Mouse (Mus musculus): ENCODE measurements around the gene Hnrnpa3.
"Not testable (repeated sequence)": the region's sequence is repeated elsewhere in the genome, so short reads cannot be mapped to it uniquely, and the experiment has no call there.

The Hnrnpa3 gene

GRCm38 (mm10) chr2:75637055-75637304 is 22.1 kb upstream of the Hnrnpa3 start:
- not testable (repeated sequence) for DNase-seq (ENCODE audit: low spot score)

DNA sequence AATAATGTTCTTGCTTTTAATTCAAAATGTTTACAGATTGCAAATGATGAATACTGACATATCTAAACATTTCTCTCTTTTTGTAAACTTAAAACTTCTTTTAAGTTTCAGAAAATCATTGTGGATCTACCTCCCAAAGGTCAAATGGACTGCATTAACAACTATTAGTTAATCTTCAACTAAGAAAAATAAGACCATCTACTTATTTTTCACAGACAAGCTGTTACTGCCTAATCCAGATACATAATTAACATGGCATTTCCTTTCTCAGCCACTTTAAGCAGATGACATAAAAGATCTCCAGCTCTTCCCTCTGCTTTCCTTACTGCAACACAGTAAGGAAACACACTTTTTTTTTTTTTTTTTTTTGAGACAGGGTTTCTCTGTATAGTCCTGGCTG is 21.7 kb upstream of the Hnrnpa3 start:
- DNase-seq (ENCODE audit: low spot score) = no peak

DNA sequence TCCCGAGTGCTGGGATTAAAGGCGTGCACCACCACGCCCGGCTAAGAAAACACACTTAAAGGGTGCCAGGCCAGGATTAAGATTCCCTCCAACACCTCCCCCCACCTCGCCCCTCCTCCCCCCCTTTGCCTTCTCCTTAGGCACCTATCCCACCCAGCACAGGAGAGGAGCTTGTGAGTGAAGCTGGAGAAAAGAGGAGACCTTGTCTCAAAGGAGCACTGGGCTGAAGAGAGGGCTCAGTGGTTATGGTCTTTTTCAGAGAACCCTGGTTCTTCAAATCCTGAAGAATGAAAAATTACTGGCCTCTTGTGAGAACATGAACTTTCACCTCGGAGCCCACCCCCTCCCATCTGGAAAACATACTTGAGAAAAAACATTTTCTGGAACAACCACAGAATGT is 21.2 kb upstream of the Hnrnpa3 start:
- DNase-seq (ENCODE audit: low spot score) = not testable (repeated sequence)

DNA sequence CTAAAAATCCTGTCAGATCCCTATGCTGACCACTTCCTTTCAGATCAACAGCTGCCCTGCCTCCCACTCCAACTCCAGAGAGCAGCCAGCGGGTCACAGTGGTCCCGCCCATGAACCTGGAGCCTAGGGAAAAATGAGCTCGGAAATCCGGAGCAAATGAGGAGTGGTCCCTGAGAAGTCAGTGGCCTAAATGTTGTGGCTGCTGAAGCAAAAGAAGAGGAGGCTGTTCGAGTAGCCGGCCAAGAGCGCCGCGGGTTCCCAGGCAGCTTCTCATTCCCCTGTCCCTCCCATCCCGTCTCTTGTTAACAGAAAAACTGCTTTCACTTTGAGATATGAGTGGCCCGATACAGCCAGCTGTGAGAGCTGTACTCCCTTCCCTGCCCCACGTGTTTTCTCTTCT is 19.5 kb upstream of the Hnrnpa3 start:
- not testable (repeated sequence) for DNase-seq (ENCODE audit: low spot score)

GRCm38 (mm10) chr2:75642312-75642711 is 16.7 kb upstream of the Hnrnpa3 start:
- not testable (repeated sequence) for DNase-seq (ENCODE audit: low spot score)

GRCm38 (mm10) chr2:75642795-75643550 is 16.1 kb upstream of the Hnrnpa3 start:
- DNase-seq (ENCODE audit: low spot score) = no peak

DNA sequence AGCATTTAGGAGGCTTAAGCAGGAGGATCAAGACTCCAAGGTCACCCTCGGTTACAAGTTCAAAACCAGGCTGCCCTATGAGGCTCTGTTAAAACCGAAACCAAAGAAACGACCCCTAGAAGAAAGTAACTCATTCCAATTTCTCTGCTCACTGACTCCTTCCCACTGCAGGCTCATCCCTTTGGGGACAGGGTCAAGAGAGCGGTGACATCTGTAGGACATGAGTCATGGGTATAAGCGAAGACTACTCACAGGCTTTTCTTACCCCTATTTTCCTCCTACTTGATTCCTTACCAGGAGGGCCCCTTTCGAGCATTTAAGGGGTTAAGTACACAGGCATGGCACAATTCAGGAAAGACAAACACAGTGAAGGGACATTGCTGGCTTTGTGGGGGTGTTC is 15.1 kb upstream of the Hnrnpa3 start:
- DNase-seq (ENCODE audit: low spot score) = no peak

DNA sequence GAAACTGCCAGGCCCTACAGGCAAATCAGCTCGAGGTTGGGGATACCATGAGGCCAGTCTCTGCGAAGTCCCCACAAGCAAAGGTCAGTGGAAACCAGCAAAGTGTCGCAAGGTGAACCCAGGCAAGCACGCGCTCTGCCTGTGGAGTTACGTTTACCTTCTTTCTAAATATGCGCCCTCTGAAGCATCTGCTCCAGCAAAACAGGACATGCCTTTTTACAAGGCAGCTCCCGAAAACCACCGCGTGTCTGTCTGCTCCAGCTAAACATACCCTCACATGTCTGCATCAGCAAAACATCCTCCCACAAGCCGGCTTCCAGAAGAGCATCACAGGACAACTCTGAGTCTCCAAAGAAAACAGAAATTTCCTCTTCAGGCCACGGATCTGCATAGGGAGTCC is 13.8 kb upstream of the Hnrnpa3 start:
- no peak for DNase-seq (ENCODE audit: low spot score)

DNA sequence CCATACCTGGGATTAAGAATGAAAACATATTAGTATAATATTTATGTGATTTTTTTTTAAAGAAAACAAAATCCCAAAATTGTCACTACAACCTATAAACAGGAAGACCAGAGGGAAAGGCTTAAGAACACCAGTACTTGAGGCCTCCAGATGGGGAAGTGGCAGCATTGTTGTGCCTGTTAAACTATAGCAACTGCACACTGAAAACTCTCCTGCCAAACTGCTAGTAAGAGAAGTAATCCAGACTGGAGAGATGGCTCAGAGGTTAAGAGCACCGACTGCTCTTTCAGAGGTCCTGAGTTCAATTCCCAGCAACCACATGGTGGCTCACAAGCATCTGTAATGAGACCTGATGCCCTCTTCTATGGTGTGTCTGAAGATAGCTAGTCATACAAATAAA is 8.6 kb upstream of the Hnrnpa3 start:
- DNase-seq (ENCODE audit: low spot score) = no peak

DNA sequence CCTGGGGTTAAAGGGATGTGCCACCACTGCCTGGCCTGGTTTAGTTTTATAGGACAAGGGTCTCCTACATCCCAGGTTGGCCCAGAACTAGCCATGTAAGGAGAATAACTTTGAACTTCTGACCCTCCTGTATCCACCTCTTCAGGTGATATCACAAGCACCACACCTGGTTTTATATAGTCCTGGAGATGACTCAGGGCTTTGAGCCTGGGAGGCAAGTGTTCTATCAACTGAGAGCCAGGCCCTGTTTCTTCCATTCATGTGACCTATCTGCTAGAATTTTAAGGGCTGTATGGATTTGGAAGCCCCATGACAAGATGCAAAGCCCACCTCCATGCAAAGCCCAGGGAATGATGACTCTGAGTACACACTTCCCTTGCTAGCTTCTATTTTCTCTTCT is 5.9 kb upstream of the Hnrnpa3 start:
- DNase-seq (ENCODE audit: low spot score) = no peak

DNA sequence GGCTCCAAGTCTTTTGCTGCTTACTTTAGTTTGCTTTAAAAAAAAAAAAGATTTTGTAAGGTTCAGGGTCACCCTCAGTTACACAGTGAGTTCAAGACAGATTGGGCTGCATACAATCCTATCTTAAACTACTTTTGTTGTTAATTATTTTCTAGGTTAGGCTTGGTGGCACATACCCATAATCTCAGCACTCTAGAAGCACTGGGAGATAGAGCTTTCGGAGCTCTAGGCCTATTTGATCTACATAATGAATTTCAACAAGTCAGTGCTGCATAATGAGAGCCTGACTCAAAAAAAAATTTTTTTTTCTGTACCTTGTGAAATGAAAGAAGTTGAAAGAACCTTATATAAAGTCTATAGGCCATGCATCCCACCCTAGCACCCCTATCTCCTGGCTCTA is 4.4 kb upstream of the Hnrnpa3 start:
- DNase-seq (ENCODE audit: low spot score) = no peak

GRCm38 (mm10) chr2:75656924-75657323 is 2.1 kb upstream of the Hnrnpa3 start:
- no peak for DNase-seq (ENCODE audit: low spot score)

- no peak for DNase-seq (ENCODE audit: low spot score)
These were observed 962 bp upstream of the Hnrnpa3 start for GRCm38 (mm10) chr2:75657907-75658691.

DNA sequence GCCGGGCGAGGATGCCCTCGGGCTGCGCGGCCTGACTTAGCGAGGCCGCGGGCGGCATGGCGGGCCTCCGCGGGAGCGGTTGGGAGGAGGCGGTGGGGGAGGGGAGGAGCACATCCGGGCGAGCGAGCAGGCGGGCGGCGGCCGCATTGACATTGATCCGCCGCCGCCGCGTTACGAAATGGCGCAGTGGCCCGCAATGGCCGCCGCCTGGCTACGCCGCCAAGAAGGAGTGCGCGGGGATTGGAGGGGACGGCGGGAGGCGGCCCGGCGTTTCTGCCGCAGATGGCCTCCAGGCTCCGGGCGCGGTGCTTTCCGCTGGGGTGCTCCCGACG is 534 bp downstream of the Hnrnpa3 start:
- DNase-seq (ENCODE audit: low spot score) = peak; percentile 85

- no peak for DNase-seq (ENCODE audit: low spot score)
These were observed 1.3 kb downstream of the Hnrnpa3 start for GRCm38 (mm10) chr2:75660255-75660948.

DNA sequence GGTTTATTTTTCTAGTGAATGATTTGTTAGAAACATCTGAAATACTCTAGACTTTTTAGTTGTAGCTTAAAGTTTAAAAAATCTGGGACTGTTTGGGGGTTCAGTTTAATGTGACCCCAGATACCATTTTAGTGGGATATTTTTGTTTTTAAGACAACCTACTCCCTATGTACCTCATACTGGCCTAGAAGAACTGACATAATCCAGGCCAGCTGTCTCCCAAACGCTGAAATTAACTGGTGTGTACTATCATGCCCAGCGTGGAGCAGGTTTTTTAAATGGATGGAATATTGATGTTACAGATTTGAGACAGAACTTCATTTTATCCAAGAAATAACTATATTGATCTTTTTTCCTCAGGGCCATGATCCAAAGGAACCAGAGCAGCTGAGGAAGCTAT is 2.0 kb downstream of the Hnrnpa3 start:
- DNase-seq (ENCODE audit: low spot score) = no peak

DNA sequence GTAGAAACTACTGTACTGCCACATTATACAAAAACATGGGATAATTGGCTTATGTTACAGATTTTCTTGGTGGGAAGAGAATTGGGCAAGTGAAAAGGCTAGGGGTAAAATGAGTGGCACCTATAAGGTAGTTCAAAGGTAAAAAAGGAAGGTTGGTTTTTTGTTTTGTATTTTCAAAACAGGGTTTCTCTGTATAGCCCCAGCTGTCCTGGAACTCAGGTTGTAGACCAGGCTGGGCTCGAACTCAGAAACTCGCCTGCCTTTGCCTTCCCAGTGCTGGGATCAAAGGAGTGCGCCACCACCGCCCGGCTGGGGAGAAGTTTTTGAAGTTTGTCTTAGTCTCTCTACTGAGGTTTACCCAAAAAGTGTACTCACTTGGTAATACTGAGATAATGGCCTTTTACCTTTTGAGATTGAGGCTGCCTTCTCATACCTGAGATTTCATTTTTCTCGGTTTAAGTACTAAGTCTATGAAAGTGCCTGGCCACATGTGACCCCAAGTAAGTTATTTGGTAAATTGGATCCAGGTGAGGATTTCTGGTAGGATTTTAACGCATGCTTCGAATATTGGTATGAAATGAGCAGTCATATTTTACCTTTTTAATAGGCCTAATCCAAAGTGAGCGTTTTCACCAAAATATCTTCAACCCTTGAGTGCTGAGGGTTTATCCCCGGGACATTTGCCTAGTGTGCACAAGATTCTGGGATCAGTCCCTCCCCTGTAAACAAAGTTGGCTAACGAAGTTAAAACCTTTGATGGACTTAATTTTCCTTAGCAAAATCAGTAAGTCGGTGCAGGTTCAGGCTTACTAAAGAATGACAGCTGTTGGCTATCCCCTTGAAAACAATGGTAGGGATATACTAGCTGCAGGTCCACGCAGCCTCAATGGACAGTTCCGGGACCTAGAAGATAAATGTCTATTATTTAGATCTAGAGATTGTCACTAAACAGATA is 10.7 kb downstream of the Hnrnpa3 start:
- DNase-seq (ENCODE audit: low spot score) = no peak

DNA sequence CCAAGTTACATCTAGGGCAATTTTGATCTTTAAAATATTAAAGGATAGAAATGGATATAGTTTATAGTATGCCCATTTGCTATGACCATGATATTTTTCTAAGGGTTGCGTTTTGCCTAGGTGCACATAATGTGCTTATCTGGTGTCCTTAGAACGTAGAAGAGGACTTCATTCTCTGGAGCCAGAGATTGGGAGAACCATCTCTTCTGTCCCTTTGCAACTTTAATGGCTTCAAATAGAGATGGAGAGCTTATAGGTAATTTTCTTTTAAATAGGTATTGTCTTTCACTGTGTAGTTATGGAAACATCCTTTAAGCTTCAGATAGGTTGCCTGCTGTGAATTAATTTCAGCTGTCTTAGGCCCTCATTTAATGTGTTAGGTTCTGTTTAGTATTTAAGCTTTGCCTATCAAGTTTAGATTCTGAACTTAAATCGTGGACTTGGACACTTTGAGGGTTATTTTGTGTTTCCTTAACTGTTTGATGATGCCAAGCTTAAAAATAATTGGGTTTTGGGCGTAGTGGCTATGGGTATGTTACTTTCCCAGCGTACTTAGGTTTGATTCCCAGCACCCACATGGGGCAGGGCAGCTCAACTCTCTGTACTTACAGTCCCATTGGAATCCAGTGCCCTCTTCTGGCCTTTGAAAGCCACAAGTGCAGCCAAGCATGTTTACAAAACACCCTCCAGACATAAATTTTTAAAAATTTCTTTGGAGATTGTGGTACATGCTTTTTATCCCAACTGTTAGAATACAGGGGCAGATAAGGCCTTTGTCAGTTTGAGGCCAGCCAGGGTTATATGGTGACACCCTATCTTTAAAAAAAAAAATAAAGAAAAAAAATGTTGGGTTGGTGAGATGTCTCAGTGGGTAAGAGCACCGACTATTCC is 11.6 kb downstream of the Hnrnpa3 start:
- DNase-seq (ENCODE audit: low spot score) = no peak

- DNase-seq (ENCODE audit: low spot score) = no peak
These were observed 12.2 kb downstream of the Hnrnpa3 start for GRCm38 (mm10) chr2:75671337-75671660.

DNA sequence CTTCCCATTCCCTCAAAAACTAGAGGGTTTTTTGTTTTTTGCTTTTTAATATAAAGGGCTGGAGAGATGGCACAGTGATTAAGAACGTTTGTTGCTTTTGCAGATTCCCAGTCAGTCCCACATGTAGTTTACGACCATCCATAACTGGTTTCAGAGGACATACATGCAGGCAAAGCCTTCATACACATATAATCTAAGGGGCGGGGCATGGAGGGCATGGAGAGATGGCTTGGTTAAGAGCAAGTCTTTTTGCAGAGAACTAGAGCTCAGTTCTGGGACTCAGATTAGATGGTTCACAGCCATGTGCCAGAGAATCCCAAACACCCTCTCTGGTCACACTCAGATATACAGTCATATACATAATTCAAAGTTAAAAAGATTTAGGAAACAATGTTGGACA is 13.5 kb downstream of the Hnrnpa3 start:
- DNase-seq (ENCODE audit: low spot score) = no peak

DNA sequence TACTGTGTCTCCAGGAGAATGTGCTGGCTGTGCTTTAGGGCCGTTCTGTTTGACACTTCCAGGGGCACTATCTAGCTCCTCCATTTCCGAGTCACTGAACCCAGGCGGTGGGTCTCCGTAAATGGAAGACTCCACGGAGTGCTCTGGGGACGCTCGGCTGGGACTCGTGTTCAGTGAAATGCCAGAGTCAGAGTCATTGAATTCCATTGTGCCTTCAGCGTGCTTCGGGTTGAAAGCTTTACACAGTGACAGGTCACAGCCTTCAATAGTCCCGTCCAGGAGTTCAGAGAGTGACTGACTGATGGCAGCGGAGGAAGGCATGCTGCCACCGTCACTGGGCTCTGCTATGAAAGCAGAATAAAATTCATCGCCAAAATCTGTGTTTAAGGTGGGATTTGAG is 17.5 kb downstream of the Hnrnpa3 start:
- DNase-seq (ENCODE audit: low spot score) = no peak

Data from spleen, adult 12 weeks (tissue).